Mouse (Mus musculus): Measurements from ENCODE around the gene Bsg. TPM values are rescaled to one million over a fixed set of nuclear protein-coding genes. Genes with fewer than 3 reads are reported as not detected.

The Bsg gene
- polyA plus RNA-seq (2016; fragmentation: Nextera tagmentation; extraction: Ambion mirVana): 474 and 500 TPM in 2 replicates

DNA sequence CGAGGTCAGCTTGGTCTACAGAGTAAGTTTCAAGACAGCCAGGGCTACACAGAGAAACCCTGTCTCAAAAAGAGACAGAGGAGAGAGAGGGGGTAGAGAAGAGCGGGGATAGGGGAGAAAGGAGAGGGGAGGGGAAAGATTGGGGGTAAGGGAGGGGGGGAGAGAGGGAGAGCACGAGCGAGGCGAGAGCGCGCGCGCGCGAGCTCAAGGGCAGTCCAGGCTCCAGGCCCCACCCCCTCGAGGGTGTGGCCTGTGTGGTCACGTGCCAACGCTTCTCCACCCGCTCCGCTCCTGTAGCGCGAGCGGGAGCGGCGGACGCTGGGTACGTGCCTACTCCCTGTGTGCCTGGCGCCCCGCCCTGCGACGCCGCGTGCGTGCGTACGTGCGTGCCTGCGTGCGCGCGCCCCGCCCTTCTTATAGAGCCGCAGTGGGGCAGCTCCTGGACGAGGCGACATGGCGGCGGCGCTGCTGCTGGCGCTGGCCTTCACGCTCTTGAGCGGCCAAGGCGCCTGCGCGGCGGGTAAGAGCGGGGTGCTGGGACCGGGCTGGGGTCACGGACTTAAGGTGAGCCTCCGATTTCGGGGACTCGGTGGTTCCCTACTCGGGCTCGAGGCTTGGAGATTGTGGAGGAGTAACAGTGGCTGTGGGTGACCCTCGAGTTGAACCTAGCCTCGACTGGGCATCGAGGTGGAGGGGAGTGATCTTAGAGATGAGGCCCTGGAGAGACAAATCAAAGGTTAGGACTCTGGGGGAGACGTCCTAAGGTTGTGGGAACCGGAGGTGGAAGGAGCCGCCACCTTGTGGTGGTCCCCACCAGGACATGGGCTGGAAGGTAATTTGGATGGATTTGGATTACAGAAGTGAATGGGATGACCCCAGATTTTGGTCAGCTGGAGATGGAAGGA, at the start of gene Bsg:
TSS of gene Bsg (plus strand) at position 427 of the 905 bp plus-strand sequence.
- peak within 1 kb of the TSS; percentile 86 for H3K9ac ChIP-seq
- peaks cover 36% of the 10 kb centered on the region for H3K4me1 ChIP-seq
- H3K4me2 ChIP-seq: peak within 1 kb of the TSS; percentile 81
- ATAC-seq (ENCODE audit: low FRiP score): peak; percentile 97
- no peaks in the 10 kb centered on the region for H3K9me3 ChIP-seq
- no peaks in the 10 kb centered on the region for H3K27me3 ChIP-seq
- peaks cover 20% of the 10 kb centered on the region for H3K36me3 ChIP-seq (replicated peaks)
- WGBS: under 1% methylated on average over 60 of the region's 65 CpGs
- H3K4me3 ChIP-seq (replicated peaks): peak within 1 kb of the TSS; percentile 77
- peak within 1 kb of the TSS; percentile 69 for H3K27ac ChIP-seq

DNA sequence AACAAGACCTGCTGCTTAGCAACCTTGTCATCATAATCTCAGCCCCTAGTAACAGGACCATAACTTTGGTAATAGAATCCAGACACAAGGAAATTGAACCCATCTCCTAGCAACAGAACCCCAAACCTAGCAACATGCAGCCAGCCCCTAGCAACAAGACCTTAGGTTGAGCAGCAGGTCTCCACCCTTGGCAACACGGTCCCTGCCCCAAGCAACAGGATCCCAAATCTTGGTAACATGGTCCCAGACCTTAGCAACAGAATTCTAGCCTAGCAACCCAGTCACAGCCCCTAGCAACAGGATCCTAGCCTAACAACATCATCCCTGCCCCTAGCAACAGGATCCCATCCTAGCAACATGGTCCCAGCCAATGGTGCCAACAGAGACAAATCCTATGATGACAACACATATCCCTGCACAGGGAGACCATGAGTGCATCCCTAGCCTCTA, 49.3 kb upstream of the Bsg start:
- 28% methylated on average over 1 of the region's 1 CpGs for WGBS
- Histone ChIP-seq H3K27me3 (peaks cover 4% of the 10 kb centered on the region), H3K4me2 (no peak overlapping the region), H3K27ac (0 out of 2 replicates have a peak overlapping the region, but pooled peaks have one; percentile 32), H3K36me3 (replicated peaks) (no peaks in the 10 kb centered on the region), H3K4me1 (peaks cover 16% of the 10 kb centered on the region), H3K4me3 (replicated peaks) (no peak overlapping the region), H3K9me3 (no peaks in the 10 kb centered on the region), H3K9ac (no peak overlapping the region)
- peak; percentile 76 for ATAC-seq (ENCODE audit: low FRiP score)

DNA sequence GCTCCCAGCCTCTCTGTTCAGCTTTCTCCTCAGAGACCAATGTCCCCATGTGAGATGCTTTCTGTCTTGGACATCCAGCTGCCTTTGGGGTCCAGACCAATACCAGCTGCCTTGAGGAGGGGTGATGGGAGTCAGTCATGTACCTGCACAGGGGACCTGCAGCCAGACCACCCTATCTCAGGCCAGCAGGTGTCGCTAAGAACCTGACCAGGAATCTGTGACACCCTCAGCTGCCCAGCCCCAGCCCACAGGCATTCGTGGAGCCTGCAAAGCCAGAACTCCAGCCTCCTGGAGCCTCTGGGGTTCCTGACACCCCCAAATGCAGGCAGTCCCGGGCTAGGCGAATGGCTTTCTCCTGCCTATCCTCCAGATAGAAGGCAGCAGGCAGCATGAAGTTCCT, 45.5 kb upstream of the Bsg start:
- Histone ChIP-seq H3K9me3 (no peaks in the 10 kb centered on the region), H3K27me3 (peaks cover under 1% of the 10 kb centered on the region; the same call in 1 of the 2 replicates), H3K4me2 (no peak overlapping the region), H3K27ac (no peak overlapping the region), H3K4me1 (peaks cover 16% of the 10 kb centered on the region), H3K36me3 (replicated peaks) (no peaks in the 10 kb centered on the region), H3K4me3 (replicated peaks) (no peak overlapping the region), H3K9ac (no peak overlapping the region)
- ATAC-seq (ENCODE audit: low FRiP score): no peak
- WGBS: 15% methylated on average over 4 of the region's 4 CpGs

DNA sequence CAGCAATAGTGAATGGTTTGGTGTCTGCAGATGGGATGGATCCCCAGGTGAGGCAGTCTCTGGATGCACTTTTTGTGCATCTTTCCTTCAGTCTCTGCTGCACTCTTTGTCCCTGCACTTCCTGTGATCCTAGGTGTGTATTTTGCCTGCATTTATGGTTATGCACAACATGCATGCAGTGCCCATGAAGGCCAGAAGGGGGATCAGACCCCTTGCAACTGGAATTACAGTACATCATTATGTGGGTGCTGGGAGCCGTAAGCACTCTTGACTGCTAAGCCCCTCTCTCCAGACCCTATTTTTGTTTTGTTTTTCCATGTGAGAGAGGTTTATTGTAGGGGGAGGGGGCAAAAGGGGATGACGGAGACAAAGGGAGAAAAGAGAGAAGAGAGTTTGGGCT, 44.0 kb upstream of the Bsg start:
- H3K4me1 ChIP-seq: peaks cover 7% of the 10 kb centered on the region; the same call in 1 of the 2 replicates
- H3K27me3 ChIP-seq: no peaks in the 10 kb centered on the region
- H3K4me3 ChIP-seq (replicated peaks): no peak overlapping the region
- no peak overlapping the region for H3K9ac ChIP-seq
- no peak for ATAC-seq (ENCODE audit: low FRiP score)
- H3K4me2 ChIP-seq: no peak overlapping the region
- 77% methylated on average over 2 of the region's 2 CpGs for WGBS
- H3K9me3 ChIP-seq: no peaks in the 10 kb centered on the region
- H3K36me3 ChIP-seq (replicated peaks): no peaks in the 10 kb centered on the region
- no peak overlapping the region for H3K27ac ChIP-seq

DNA sequence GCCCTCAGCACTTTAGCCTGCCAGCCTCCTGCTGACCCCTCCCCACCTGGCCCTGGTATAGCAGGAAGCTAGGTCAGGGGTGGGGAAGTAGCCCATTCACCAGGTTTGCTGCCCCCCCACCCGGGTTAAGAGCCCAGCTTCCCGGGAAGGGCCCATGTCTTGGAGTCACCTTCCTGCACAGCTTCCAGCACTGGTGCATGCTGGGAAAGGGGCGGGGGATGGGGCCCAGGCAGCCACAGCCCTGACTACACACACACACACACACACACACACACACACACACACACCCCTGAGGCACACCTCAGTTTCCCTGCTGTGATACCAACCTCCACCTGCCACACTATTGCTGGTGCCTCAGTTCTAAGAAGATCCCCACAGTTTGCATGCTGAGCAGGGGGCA, 42.4 kb upstream of the Bsg start:
- no peaks in the 10 kb centered on the region for H3K36me3 ChIP-seq (replicated peaks)
- H3K4me3 ChIP-seq (replicated peaks): no peak overlapping the region
- no peak overlapping the region for H3K27ac ChIP-seq
- H3K4me1 ChIP-seq: 0 out of 2 replicates have a peak, but pooled peaks cover 4% of the 10 kb centered on the region
- no peak overlapping the region for H3K4me2 ChIP-seq
- no peak for ATAC-seq (ENCODE audit: low FRiP score)
- no peaks in the 10 kb centered on the region for H3K9me3 ChIP-seq
- H3K9ac ChIP-seq: no peak overlapping the region
- 65% methylated on average over 2 of the region's 3 CpGs for WGBS
- no peaks in the 10 kb centered on the region for H3K27me3 ChIP-seq

DNA sequence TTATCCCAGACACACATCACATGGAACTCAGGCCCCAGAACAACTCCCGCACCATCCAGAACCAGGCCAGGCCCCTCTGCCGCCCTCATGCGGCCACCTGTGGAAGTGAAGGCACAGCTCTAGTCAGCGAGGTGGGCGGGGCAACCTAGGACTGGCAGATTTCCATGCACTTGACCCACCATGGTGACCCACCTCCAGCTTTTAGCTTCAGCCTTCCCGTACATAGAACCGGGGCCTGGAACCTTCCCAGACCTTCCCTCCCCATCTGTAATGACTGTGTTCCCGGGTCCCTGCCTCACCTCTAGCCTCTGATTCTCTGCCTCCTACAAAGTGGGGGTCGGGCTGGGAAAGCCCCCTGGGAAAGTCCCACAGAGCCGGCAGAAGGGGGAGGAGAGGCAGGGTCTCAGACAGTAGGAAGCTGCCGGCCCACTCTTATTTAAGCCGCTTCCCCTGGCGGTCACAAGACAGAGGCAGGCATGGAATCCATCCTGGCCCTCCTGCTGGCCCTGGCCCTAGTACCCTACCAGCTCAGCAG, 40.1 kb upstream of the Bsg start, which contains the start of gene Madcam1:
TSS of gene Madcam1 (plus strand) at position 429 of the 535 bp plus-strand sequence.
- 9% methylated on average over 13 of the region's 13 CpGs for WGBS
- H3K4me2 ChIP-seq: no peak within 1 kb of the TSS
- H3K27ac ChIP-seq: no peak within 1 kb of the TSS
- H3K27me3 ChIP-seq: no peaks in the 10 kb centered on the region
- ATAC-seq (ENCODE audit: low FRiP score): peak; percentile 9; the same call in 1 of the 2 replicates
- no peaks in the 10 kb centered on the region for H3K9me3 ChIP-seq
- 0 out of 2 replicates have a peak within 1 kb of the TSS, but pooled peaks have one; percentile 13 for H3K9ac ChIP-seq
- H3K4me1 ChIP-seq: peaks cover 10% of the 10 kb centered on the region
- no peaks in the 10 kb centered on the region for H3K36me3 ChIP-seq (replicated peaks)
- no peak within 1 kb of the TSS for H3K4me3 ChIP-seq (replicated peaks)

DNA sequence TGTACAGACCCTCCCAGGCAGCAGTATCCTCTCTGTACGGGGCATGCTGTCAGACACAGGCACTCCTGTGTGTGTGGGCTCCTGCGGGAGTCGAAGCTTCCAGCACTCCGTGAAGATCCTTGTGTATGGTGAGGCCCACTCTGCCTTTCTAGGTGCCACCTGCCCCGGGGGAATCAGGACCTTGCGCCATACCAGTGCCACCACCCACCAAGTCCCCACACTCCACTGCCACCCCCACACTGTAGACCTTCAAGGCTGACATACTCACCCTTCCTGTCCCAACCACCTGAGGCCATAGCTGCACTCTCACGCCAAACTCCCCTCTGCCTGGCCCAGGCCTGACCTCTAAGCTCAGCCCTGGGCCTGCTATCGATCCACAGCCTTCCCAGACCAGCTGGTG, 39.2 kb upstream of the Bsg start:
- Histone ChIP-seq H3K4me3 (replicated peaks) (no peak overlapping the region), H3K27me3 (no peaks in the 10 kb centered on the region), H3K9ac (no peak overlapping the region), H3K4me2 (no peak overlapping the region), H3K27ac (no peak overlapping the region), H3K9me3 (no peaks in the 10 kb centered on the region), H3K4me1 (peaks cover 12% of the 10 kb centered on the region), H3K36me3 (replicated peaks) (no peaks in the 10 kb centered on the region)
- WGBS: 79% methylated on average over 8 of the region's 8 CpGs
- ATAC-seq (ENCODE audit: low FRiP score): no peak

DNA sequence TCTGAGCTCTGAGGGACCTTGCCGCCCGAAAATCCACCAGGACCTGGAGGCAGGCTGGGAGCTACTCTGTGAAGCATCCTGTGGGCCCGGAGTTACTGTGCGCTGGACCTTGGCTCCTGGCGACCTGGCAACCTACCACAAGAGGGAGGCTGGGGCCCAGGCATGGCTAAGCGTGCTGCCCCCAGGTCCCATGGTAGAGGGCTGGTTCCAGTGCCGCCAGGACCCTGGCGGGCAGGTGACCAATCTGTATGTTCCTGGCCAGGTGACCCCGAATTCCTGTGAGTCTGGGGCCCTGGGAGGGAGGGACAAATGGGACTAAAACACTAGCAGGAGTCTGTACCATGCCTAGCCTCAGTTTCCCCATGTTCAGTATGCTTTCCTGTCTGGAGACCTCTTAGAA, 37.8 kb upstream of the Bsg start:
- no peak overlapping the region for H3K27ac ChIP-seq

DNA sequence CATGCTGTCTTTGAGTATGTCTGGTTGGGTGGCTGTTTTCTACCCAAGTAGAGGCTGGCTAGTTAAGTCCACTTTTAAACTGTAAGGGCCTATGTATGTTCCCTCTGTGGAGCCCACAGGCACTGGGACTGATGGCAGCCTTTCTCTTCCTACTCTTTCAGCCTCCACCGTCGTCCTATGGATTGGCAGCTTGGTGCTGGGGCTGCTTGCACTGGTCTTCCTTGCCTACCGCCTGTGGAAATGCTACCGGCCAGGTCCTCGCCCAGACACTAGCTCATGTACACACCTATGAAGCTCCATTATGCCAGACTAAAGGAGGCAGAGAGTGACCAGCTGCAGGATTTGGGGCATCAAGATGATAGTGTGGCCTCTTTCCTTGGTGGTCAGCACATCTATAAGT, 36.2 kb upstream of the Bsg start:
- H3K4me1 ChIP-seq: peaks cover 29% of the 10 kb centered on the region
- no peak overlapping the region; the same call in 1 of the 2 replicates for H3K27ac ChIP-seq
- H3K36me3 ChIP-seq (replicated peaks): peaks cover 5% of the 10 kb centered on the region; the same call in 1 of the 2 replicates
- no peaks in the 10 kb centered on the region for H3K9me3 ChIP-seq
- 0 out of 2 replicates have a peak overlapping the region, but pooled peaks have one; percentile 83 for H3K9ac ChIP-seq
- no peaks in the 10 kb centered on the region for H3K27me3 ChIP-seq
- no peak for ATAC-seq (ENCODE audit: low FRiP score)
- 85% methylated on average over 5 of the region's 5 CpGs for WGBS
- no peak overlapping the region for H3K4me2 ChIP-seq
- no peak overlapping the region for H3K4me3 ChIP-seq (replicated peaks)

More for the DNA sequence above, 37.8 kb upstream of the Bsg start:
- ATAC-seq (ENCODE audit: low FRiP score): no peak
- Histone ChIP-seq H3K9ac (no peak overlapping the region), H3K36me3 (replicated peaks) (no peaks in the 10 kb centered on the region), H3K4me2 (no peak overlapping the region), H3K27me3 (no peaks in the 10 kb centered on the region), H3K9me3 (no peaks in the 10 kb centered on the region), H3K4me1 (peaks cover 26% of the 10 kb centered on the region), H3K4me3 (replicated peaks) (no peak overlapping the region)
- WGBS: 76% methylated on average over 9 of the region's 9 CpGs

DNA sequence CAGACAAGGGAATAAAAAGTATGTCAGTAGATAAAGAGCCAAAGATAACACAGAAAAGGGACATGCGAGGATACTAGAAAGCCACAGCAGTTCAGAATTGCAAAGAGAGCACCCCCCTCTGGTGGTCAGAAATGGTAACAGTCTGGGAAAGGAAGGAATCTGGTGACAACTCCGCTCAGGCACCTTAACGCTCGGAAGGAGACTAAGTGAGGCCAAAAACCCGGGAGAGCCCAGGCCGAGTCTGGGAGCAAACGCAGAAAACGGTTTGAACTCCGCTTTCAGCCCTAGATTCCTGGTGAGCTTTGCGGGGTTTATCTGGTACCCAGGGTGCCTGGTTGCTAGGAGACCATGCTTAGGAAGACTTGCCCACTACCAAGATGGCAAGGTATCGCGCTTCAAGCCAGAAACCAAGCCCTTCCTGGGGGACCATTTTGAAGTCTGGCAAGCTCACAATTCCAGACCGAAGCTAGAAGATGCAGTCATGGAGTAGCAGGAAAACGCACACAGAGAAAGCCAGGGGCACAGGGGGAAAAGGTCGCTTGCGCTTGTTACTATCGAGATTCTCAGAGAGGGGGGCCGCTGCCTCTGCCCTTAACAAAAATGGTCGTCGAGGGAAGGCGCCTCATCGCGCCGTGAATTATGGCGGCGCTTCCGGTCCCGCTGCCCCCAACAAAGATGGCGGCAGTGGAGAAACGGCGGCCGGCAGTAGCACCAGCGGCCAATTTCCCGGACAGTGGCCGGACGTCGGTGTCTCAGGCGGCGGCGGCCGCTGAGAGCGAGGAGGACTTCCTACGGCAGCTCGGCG, 35.3 kb upstream of the Bsg start, which contains the start of gene Tpgs1:
TSS of gene Tpgs1 (plus strand) at position 599 of the 805 bp plus-strand sequence.
- Histone ChIP-seq H3K27me3 (no peaks in the 10 kb centered on the region), H3K4me1 (peaks cover 29% of the 10 kb centered on the region), H3K4me3 (replicated peaks) (peak within 1 kb of the TSS; percentile 98), H3K27ac (peak within 1 kb of the TSS; percentile 96), H3K36me3 (replicated peaks) (peaks cover 11% of the 10 kb centered on the region), H3K4me2 (peak within 1 kb of the TSS; percentile 88), H3K9me3 (no peaks in the 10 kb centered on the region), H3K9ac (peak within 1 kb of the TSS; percentile 83)
- ATAC-seq (ENCODE audit: low FRiP score): peak; percentile 85
- WGBS: under 1% methylated on average over 45 of the region's 45 CpGs

DNA sequence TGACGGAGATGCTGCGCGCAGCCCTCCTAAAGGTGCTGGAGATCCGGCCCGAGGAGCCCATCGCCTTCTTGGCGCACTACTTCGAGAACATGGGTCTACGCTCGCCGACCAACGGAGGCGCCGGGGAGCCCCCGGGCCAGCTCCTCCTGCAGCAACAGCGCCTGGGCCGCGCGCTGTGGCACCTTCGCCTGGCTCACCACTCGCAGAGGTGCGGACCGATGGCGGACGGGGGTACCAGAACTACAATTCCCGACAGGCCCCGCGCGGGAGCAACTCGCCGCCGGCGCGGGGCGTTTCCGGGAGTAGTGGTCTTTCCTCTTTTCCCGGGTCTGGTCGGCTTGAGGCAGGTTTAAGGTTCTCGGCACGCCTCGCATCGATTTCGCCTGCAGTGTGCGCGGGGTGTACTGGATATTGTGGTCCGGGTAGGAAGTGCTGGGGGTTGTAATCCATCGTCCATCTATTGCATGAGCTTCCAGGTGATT, 34.7 kb upstream of the Bsg start:
- under 1% methylated on average over 47 of the region's 47 CpGs for WGBS
- no peaks in the 10 kb centered on the region for H3K27me3 ChIP-seq

More for the DNA sequence above, 34.7 kb upstream of the Bsg start:
- peaks cover 25% of the 10 kb centered on the region for H3K4me1 ChIP-seq
- peaks cover 13% of the 10 kb centered on the region for H3K36me3 ChIP-seq (replicated peaks)
- H3K4me3 ChIP-seq (replicated peaks): peak overlapping the region; percentile 98
- H3K4me2 ChIP-seq: peak overlapping the region; percentile 88
- peak overlapping the region; percentile 83 for H3K9ac ChIP-seq
- peak; percentile 73 for ATAC-seq (ENCODE audit: low FRiP score)
- peak overlapping the region; percentile 96 for H3K27ac ChIP-seq
- no peaks in the 10 kb centered on the region for H3K9me3 ChIP-seq

All from forebrain, embryonic 12.5 days (tissue).